Mouse (Mus musculus): ENCODE measurements at regions not wholly inside any gene's neighbourhood (a gene's known extent, or its start where the extent isn't known, plus 50 kb on each side); places are given as distances from the start of the nearest gene placed in this dataset.

- DNase-seq (ENCODE audit: low spot score in 2 of 2): no peak
These were observed 567.0 kb downstream of the Fam181b start for GRCm38 (mm10) chr7:93646658-93647057.

GRCm38 (mm10) chr7:93665805-93666204 is 586.1 kb downstream of the Fam181b start:
- no peak for DNase-seq (ENCODE audit: low spot score in 2 of 2)

DNA sequence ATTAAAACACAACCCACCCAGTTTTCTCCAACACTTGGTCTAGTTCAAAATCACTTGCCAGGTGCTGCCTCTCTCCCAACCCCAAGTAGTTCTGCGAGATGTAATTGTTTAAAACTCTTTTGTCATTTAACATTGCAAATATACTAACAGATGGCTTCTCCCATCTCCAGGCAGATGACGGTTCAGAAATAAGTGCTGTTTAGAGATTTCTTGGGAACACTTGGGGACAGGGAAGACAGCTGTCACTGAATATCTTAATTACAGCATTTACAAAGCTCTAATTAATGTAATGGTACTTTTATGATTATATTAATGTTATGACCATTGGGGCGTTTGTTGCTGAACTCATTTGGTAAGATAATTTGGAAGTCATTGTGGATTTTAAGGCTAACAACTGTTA is 592.2 kb downstream of the Fam181b start:
- DNase-seq (ENCODE audit: low spot score in 2 of 2): peak; percentile 21 to 25

DNA sequence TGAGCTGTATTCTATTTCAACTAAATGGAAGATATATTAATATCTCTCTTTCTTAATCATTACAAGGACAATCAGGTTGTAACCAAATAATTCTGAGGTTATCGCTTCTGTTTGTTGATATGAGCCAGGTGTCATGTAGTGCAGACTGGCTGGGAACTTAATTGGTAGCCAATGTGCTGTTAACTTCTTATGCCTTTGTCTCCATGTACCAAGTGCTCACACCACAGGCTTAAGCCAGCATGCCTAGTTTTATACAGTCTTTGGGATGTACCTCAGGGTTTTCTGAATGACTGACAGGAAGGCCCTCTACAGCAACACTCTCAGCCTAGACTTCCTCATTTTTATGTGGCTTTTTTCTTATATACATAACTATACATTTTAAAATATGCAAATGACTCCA is 592.8 kb downstream of the Fam181b start:
- DNase-seq (ENCODE audit: low spot score in 2 of 2): no peak
